Mouse (Mus musculus): ENCODE measurements around the gene Arf6. TPM values are rescaled to one million over a fixed set of nuclear protein-coding genes. Genes with fewer than 3 reads are reported as not detected.
A peak's percentile ranks its signal among the peaks of the same experiment; 100 is the strongest.
"Not testable (repeated sequence)": the region's sequence is repeated elsewhere in the genome, so short reads cannot be mapped to it uniquely, and the experiment has no call there.

Gene Arf6
- polyA plus RNA-seq, 1 experiment from 2014 or later: 49.7 TPM

DNA sequence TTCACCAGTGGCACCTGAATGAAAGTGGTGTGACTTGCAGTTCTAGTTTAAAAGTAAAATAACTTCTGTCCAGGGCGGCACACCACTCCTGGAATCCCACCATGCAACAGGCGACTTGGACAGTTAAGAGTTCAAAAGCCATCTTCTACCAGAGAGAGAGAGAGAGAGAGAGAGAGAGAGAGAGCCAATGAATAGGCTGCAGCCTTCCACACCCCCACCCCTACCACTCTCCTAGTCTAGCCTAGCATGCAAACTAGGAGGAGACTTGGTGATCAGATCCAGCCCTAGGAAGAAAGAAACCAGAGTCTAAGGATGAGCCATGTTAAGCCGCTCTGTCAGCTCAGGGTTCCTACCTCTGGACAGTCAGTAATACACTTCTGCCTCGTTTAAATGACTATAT, 9.6 kb upstream of the Arf6 start:
- H3K27ac ChIP-seq (replicated peaks): no peak overlapping the region
- WGBS: 45% methylated on average over 4 of the region's 4 CpGs

DNA sequence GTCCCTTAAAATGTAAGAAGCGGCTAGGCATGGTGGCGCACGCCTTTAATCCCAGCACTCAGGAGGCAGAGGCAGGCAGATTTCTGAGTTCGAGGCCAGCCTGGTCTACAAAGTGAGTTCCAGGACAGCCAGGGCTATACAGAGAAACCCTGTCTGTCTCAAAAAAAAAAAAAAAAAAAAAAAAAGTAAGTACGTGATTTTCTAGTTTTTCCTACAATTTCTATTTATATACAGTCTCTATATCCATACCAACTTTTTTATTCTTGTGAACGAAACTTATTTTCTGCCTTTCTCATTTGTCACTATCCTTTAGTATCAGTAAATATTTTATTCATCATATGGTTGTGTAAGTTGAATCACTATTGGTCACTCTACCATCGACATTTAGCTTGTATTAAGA, 8.8 kb upstream of the Arf6 start:
- not testable (repeated sequence) for H3K27me3 ChIP-seq; ATAC-seq (ENCODE audit: low FRiP score, low read depth); H3K4me3 ChIP-seq; H3K9ac ChIP-seq (replicated peaks); H3K4me2 ChIP-seq (replicated peaks); H3K9me3 ChIP-seq; H3K27ac ChIP-seq (replicated peaks); H3K36me3 ChIP-seq
- peaks cover 19% of the 10 kb centered on the region for H3K4me1 ChIP-seq
- 95% methylated on average over 7 of the region's 7 CpGs for WGBS

More for the DNA sequence above, 9.6 kb upstream of the Arf6 start:
- peaks cover 19% of the 10 kb centered on the region for H3K4me1 ChIP-seq
- no peaks in the 10 kb centered on the region for H3K27me3 ChIP-seq
- H3K9me3 ChIP-seq: no peaks in the 10 kb centered on the region
- no peak overlapping the region for H3K9ac ChIP-seq (replicated peaks)
- H3K4me3 ChIP-seq: no peak overlapping the region
- H3K4me2 ChIP-seq (replicated peaks): peak overlapping the region; percentile 63
- H3K36me3 ChIP-seq: no peaks in the 10 kb centered on the region
- no peak for ATAC-seq (ENCODE audit: low FRiP score, low read depth)

DNA sequence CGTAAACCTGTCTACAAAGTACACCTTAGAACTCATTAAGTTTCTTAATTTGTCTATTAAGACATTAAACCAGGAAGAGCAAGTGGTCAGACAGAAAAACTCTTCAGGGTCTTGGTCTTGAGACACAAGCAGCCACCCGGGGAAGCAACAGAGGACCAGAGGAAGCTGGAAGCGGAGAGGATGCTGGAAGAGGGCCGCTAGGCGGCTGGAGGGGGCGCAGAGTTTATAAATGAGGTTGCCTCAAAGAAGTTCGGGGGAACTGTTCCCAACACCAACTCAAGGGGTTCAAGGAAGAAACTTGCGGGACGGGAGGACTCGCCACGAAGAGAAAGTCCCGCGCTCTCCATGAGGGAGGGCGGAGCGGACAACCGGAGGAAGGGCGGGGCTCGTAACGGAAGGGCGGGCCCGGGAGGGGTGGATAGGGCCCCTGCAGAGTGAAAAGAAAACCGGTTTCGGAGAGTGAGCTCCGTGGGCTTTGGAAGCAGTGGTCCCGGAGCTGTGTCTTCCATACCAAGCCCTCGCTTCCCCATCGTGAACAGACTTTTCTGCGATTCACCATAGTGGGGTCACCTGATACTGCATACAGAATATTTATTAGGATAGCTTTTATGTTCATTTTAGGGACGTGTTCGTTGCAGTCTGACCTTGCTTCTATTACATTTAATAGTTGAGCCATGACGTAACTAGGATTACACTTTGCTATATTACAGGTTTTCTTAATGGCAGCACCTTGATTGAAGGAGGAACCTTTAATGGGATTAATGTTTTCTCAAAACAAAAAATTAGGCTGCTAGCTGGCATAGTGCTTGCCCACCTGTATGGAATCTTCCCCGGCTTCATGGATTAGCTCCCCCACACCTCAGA, 7.8 kb upstream of the Arf6 start:
- WGBS: 5% methylated on average over 32 of the region's 32 CpGs
- Histone ChIP-seq H3K27ac (replicated peaks) (peak overlapping the region; percentile 54; the same call in 1 of the 2 replicates), H3K36me3 (no peaks in the 10 kb centered on the region), H3K4me1 (peaks cover 19% of the 10 kb centered on the region), H3K9ac (replicated peaks) (peak overlapping the region; percentile 66), H3K4me3 (peak overlapping the region; percentile 54), H3K9me3 (no peaks in the 10 kb centered on the region), H3K4me2 (replicated peaks) (peak overlapping the region; percentile 70), H3K27me3 (no peaks in the 10 kb centered on the region)
- peak; percentile 13; the same call in 1 of the 2 replicates for ATAC-seq (ENCODE audit: low FRiP score, low read depth)

DNA sequence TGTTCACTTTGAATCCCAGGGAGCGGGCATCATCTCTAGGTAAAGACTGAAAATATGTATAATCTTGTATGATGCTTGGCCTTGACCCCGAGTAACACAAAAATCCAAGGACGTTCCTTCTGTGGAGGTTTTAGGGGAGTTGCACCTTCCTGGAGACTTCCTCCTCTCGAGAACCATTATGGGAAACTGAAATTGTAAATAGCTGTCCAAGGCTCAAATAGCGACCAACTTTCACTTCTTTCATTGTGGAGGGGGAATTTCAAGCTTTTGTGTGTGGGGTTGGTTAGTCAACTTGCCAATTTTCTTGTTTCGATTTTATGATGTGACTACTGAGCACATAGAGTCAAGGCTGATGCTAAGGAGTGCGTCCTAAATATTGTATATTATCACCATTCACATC, 6.2 kb upstream of the Arf6 start:
- 79% methylated on average over 7 of the region's 7 CpGs for WGBS
- no peaks in the 10 kb centered on the region for H3K27me3 ChIP-seq
- no peak overlapping the region for H3K4me3 ChIP-seq
- H3K9me3 ChIP-seq: no peaks in the 10 kb centered on the region
- no peak for ATAC-seq (ENCODE audit: low FRiP score, low read depth)
- H3K9ac ChIP-seq (replicated peaks): no peak overlapping the region
- no peak overlapping the region for H3K27ac ChIP-seq (replicated peaks)
- H3K4me2 ChIP-seq (replicated peaks): no peak overlapping the region
- peaks cover 19% of the 10 kb centered on the region for H3K4me1 ChIP-seq
- H3K36me3 ChIP-seq: no peaks in the 10 kb centered on the region

DNA sequence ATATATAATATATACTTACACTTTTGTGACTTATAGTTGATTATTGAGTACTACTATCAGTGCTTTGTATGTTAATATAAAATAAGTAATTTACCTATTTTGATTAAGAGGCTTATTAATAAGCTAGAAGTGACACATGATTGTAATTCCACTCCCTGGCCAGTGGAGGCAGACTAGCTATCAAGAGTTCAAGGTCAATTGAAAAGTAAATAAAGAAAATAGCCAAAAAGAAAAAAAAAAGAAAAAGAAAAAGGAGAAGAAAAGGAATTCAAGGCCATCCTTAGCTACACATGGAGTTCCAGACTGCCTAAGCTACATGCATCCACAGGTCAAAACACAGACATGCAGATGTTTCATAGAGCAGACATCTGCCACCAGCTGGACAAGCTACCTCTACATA, 5.5 kb upstream of the Arf6 start:
- Histone ChIP-seq H3K4me1 (peaks cover 26% of the 10 kb centered on the region), H3K36me3 (no peaks in the 10 kb centered on the region), H3K4me2 (replicated peaks) (no peak overlapping the region), H3K27ac (replicated peaks) (no peak overlapping the region), H3K9me3 (no peaks in the 10 kb centered on the region), H3K9ac (replicated peaks) (no peak overlapping the region), H3K4me3 (no peak overlapping the region), H3K27me3 (no peaks in the 10 kb centered on the region)
- ATAC-seq (ENCODE audit: low FRiP score, low read depth): no peak

DNA sequence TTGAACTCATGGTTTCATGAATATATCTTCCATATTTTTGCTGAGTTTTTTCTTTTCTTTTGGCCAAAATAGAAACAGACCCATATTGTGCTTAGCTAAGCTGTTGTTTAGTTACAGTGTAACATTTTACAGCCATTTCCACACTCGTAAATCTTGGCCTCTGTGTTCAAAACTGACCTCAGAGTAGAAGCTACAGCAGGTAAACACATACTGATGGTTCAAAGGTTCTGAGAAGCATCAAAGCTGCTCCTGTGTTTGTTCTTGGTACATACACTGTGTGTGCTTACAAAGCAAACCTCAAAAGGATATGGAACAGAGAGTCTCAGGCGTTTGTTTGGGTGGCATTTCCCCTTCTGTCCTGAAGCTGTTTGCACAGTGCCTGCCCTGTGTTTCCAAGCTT, 4.4 kb upstream of the Arf6 start:
- H3K36me3 ChIP-seq: no peaks in the 10 kb centered on the region
- H3K4me3 ChIP-seq: no peak overlapping the region
- no peak overlapping the region for H3K4me2 ChIP-seq (replicated peaks)
- H3K27me3 ChIP-seq: no peaks in the 10 kb centered on the region
- no peak for ATAC-seq (ENCODE audit: low FRiP score, low read depth)
- peaks cover 17% of the 10 kb centered on the region for H3K4me1 ChIP-seq
- no peaks in the 10 kb centered on the region for H3K9me3 ChIP-seq
- no peak overlapping the region for H3K27ac ChIP-seq (replicated peaks)
- WGBS: 77% methylated on average over 2 of the region's 2 CpGs
- H3K9ac ChIP-seq (replicated peaks): no peak overlapping the region

DNA sequence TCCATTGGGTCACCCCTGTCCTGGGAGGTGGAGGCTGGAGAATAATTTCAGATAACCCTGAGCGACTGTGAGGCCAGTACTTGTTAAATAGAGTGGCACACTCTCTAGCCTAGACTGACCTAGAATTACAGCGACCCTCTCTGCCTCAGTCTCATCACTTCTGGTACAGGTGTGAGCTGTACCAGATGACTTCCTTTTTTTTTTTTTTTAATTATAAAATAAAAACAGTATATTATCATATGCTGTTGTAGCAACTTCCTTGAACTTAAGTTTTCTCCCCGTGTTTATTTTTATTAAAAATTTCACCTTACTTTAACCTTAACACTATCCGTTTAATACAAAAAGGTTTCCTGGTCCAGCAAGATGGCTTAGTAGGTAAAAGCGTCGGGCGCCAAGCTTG, 1.0 kb upstream of the Arf6 start:
- Histone ChIP-seq H3K4me2 (replicated peaks) (peak overlapping the region; percentile 93), H3K27me3 (no peaks in the 10 kb centered on the region), H3K36me3 (no peaks in the 10 kb centered on the region), H3K9me3 (no peaks in the 10 kb centered on the region), H3K4me1 (peaks cover 25% of the 10 kb centered on the region), H3K4me3 (peak overlapping the region; percentile 99), H3K9ac (replicated peaks) (peak overlapping the region; percentile 98), H3K27ac (replicated peaks) (peak overlapping the region; percentile 92)
- WGBS: 15% methylated on average over 7 of the region's 7 CpGs
- no peak for ATAC-seq (ENCODE audit: low FRiP score, low read depth)

DNA sequence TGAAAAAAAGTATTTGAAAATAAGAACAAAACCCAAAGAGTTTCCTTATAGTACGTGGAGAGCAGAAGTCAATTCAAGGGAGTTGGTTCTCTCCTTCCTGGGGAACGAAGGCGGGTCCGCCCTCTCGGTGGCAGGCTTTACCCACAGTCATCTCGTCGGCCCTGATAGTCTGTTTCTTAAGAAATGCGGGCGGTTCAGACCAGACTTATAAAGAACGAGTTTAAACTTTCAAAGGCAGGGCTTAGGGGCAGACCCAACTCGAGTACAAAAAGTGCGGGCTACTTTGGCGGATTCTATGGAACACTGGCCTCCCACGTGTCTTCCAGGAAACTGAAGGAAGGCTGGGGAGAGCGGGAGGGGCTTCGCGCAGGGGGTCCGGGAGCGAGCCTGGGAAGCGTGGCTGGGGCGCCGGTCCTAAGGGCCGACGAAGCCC, 513 bp upstream of the Arf6 start:
- Histone ChIP-seq H3K9me3 (no peaks in the 10 kb centered on the region), H3K27ac (replicated peaks) (peak overlapping the region; percentile 92), H3K36me3 (no peaks in the 10 kb centered on the region), H3K4me3 (peak overlapping the region; percentile 99), H3K4me2 (replicated peaks) (peak overlapping the region; percentile 93), H3K9ac (replicated peaks) (peak overlapping the region; percentile 98), H3K27me3 (no peaks in the 10 kb centered on the region), H3K4me1 (peaks cover 28% of the 10 kb centered on the region)
- WGBS: under 1% methylated on average over 22 of the region's 24 CpGs
- ATAC-seq (ENCODE audit: low FRiP score, low read depth): peak; percentile 89; the same call in 1 of the 2 replicates

DNA sequence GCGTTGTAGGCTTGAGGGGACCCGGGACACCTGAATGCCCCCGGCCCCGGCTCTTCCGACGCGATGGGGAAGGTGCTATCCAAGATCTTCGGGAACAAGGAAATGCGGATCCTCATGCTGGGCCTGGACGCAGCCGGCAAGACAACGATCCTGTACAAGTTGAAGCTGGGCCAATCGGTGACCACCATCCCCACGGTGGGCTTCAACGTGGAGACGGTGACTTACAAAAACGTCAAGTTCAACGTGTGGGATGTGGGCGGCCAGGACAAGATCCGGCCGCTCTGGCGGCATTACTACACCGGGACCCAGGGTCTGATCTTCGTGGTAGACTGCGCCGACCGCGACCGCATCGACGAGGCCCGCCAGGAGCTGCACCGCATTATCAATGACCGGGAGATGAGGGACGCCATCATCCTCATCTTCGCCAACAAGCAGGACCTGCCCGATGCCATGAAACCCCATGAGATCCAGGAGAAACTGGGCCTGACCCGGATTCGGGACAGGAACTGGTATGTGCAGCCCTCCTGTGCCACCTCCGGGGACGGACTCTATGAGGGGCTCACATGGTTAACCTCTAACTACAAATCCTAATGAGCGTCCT, 881 bp downstream of the Arf6 start:
- Histone ChIP-seq H3K4me3 (peak overlapping the region; percentile 99), H3K4me1 (peaks cover 28% of the 10 kb centered on the region), H3K9me3 (no peaks in the 10 kb centered on the region), H3K27ac (replicated peaks) (peak overlapping the region; percentile 92), H3K4me2 (replicated peaks) (peak overlapping the region; percentile 93), H3K9ac (replicated peaks) (peak overlapping the region; percentile 98), H3K27me3 (no peaks in the 10 kb centered on the region), H3K36me3 (0 out of 2 replicates have a peak, but pooled peaks cover 3% of the 10 kb centered on the region)
- ATAC-seq (ENCODE audit: low FRiP score, low read depth): peak; percentile 5; the same call in 1 of the 2 replicates
- under 1% methylated on average over 42 of the region's 42 CpGs for WGBS

DNA sequence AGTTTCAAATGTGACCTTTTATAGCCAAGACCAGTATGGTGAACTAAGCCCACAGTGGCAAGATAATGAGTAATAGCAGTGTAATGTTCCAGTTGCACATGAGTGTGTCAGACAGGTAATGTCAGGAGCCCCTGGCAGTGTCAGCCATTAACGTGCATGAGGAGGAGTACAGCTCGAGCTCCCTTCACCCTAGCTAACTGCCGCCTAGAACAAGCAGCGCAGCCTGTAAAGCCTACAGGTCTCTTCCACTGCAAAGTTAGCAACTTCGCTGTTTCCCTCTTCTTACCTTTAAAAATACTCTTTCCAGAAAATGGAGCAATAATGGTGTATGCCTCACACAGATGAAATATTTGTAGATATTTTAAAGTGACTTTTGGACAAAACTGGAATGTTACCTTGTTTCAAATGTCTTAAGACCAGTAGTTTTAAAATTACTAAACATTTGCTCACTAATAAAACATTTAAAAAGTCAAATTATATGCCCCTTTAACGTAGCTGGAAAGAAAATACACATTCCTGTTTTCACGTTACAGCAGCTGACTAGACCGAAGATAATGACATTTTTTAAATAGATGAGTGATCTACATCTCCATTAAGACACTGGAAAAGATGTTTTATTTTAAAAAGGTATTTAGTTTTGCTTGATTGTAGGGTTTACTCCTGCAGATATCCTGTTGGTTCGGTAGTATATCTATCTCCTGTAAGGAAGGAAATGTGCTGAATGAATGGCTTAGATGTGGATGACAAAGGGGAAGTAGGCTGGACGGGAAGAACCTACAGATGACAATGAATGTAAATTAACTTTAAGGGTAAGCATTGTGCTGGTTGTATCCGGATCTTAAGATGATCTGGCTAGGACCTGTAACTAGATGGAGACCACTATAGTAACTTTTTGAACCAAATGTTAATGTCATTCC, 2.2 kb downstream of the Arf6 start:
- Histone ChIP-seq H3K27me3 (no peaks in the 10 kb centered on the region), H3K9ac (replicated peaks) (peak overlapping the region; percentile 98; the same call in 1 of the 2 replicates), H3K4me2 (replicated peaks) (peak overlapping the region; percentile 93), H3K4me3 (peak overlapping the region; percentile 99), H3K27ac (replicated peaks) (no peak overlapping the region), H3K9me3 (no peaks in the 10 kb centered on the region), H3K36me3 (0 out of 2 replicates have a peak, but pooled peaks cover 3% of the 10 kb centered on the region), H3K4me1 (peaks cover 28% of the 10 kb centered on the region)
- ATAC-seq (ENCODE audit: low FRiP score, low read depth): no peak
- 47% methylated on average over 11 of the region's 11 CpGs for WGBS

DNA sequence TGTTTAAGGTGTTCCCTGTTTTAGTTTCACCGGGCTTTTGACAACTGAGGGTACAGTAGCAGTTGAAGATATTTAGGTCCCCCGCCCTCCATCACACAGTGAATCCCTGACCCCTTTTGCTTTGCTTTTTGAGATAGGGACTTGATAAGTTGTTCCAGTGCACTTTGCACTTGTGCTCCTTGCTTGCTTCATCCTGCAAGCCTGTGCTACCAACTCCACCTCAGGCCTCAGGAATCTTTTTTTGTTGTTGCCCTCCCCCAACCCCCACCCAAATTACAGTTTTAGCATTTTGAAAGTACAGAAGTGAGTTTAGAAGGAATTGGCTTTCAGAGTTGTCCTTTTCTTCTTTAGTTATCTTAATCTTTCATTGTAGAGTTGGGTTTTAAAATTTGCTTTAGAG, 4.2 kb downstream of the Arf6 start:
- no peaks in the 10 kb centered on the region for H3K9me3 ChIP-seq
- no peak overlapping the region for H3K4me3 ChIP-seq
- peaks cover 24% of the 10 kb centered on the region for H3K4me1 ChIP-seq
- H3K36me3 ChIP-seq: 0 out of 2 replicates have a peak, but pooled peaks cover 3% of the 10 kb centered on the region
- no peak overlapping the region for H3K27ac ChIP-seq (replicated peaks)
- WGBS: 89% methylated on average over 2 of the region's 2 CpGs
- H3K4me2 ChIP-seq (replicated peaks): no peak overlapping the region
- H3K9ac ChIP-seq (replicated peaks): no peak overlapping the region
- H3K27me3 ChIP-seq: no peaks in the 10 kb centered on the region
- ATAC-seq (ENCODE audit: low FRiP score, low read depth): no peak
